Mouse (Mus musculus) urinary bladder, postnatal 0 days (tissue): ENCODE measurements around the gene Fpr-rs4. TPM values are rescaled to one million over a fixed set of nuclear protein-coding genes. Genes with fewer than 3 reads are reported as not detected.

ENCODE experiments used
- polyA plus RNA-seq: library from polyadenylated mRNA; unstranded; fragments of >200 nt; fragmentation: Nextera tagmentation; extraction: Ambion mirVana; gene quantifications from 2 replicates; pipeline ENCODE4 v1.2.1, GENCODE M21; 2015

The Fpr-rs4 gene
- not detected in 2 replicates for polyA plus RNA-seq

DNA sequence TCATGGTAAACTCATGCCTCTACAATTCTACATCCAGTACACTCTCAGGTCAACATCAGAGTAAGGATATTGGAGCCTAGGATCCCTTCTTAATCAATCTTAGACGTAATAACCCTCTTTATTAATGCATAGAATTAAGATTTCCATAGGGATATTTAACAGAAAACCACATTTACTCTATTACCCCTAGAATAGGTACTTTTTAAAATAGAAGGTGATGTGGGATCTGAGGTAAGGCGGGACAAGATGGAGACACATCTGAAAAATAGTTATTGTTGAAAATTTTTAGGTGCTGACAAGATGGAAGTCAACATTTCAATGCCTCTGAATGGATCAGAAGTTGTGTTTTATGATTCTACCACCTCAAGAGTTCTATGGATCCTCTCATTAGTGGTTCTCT is at the start of gene Fpr-rs4:
Gene Fpr-rs4 (plus strand): TSS at position 301 of the 400 bp plus-strand sequence.

DNA sequence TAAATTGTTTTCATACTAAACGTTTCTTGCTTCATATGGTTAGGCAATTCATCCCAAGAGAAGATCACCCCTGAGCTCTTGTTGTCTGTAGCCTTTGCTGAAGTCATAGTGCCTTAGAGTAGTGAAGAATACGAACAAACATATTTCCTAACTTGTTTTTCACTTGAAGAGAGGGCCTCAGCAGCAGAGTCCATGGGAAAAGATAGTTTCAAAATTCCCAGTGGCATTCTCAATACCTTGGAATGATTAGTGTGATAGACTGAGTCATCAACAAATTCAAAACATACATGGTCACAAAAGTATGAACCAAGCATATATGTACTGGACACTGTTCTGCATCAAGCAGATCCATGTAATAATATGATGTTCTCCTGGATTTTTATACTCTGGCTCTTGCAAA is 27.6 kb downstream of the Fpr-rs4 start, which contains the start of gene Vmn2r124:
Gene Vmn2r124 (plus strand): TSS at position 301 of the 400 bp plus-strand sequence.

Other genes starting within 250 kb of the Fpr-rs4 start
- 17.1 and 18.1 TPM in 2 replicates for gene Spaca6, start 194.6 kb upstream of the Fpr-rs4 start, polyA plus RNA-seq
- gene Has1, start 166.5 kb upstream of the Fpr-rs4 start, polyA plus RNA-seq: 8.1 and 12.4 TPM in 2 replicates
- gene Fpr1, start 137.8 kb upstream of the Fpr-rs4 start, polyA plus RNA-seq: 0.75 and 5.9 TPM in 2 replicates
- 0.58 and 2.4 TPM in 2 replicates for gene Fpr2, start 133.9 kb upstream of the Fpr-rs4 start, polyA plus RNA-seq
- not detected in 2 replicates for gene Fpr3, start 133.9 kb upstream of the Fpr-rs4 start, polyA plus RNA-seq
- gene Vmn2r124, start 27.7 kb downstream of the Fpr-rs4 start, polyA plus RNA-seq: not detected in 2 replicates
- not detected in 2 replicates for gene Vmn2r91, start 63.3 kb downstream of the Fpr-rs4 start, polyA plus RNA-seq
- gene Vmn2r92, start 130.2 kb downstream of the Fpr-rs4 start, polyA plus RNA-seq: not detected in 2 replicates